Mouse (Mus musculus): Measurements from ENCODE around the gene Tigar. TPM values are rescaled to one million over a fixed set of nuclear protein-coding genes. Genes with fewer than 3 reads are reported as not detected.

The Tigar gene
- polyA plus RNA-seq, 1 experiment from 2014 or later = 7.2 TPM

DNA sequence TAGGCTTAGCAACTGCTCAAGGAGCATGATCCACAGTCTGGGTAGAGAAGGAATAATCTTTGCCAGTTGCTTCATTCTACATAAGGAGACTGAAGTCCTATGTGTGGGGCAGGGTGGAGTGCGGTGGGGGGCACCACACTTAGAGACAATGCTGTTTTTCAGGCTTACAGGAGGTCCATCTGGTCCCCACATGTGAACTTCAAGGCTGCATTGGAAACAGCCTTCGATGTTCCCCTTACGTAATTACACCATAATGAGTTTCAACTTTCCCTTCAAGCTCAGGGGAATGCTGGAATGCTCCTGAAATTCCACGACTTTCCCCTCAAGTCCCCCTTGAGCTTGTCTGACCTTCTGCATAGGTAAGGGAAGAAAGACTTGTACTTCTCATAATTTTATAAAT lies 58.5 kb downstream of the Tigar start:
- H3K27ac ChIP-seq = no peak overlapping the region
- 75% methylated on average over 4 of the region's 4 CpGs for WGBS
- no peaks in the 10 kb centered on the region for H3K27me3 ChIP-seq
- ATAC-seq (ENCODE audit: low FRiP score) = no peak
- no peaks in the 10 kb centered on the region for H3K4me1 ChIP-seq (replicated peaks)
- no peaks in the 10 kb centered on the region for H3K36me3 ChIP-seq
- no peak overlapping the region for H3K4me3 ChIP-seq
- no peak overlapping the region for H3K9ac ChIP-seq
- no peak overlapping the region for H3K4me2 ChIP-seq
- no peaks in the 10 kb centered on the region for H3K9me3 ChIP-seq

DNA sequence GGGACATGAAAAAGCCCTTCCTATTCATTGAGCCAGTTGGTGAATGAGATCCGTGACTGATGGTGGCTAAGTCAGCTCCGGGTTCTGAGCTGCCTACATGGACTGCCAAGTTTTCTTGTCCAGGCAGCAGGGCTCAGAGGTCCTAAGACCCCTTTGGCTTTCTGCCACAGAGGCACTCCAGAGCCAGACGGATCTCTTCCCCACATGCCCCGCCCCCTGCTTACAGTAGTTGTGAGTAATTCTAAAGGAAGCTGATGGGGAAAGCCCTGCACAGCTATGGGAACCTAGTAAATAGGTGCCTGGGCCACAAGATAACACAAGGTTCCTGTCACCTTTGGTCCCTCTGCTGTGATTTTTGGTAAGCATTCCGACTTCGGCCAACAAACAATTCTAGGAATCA lies 64.4 kb downstream of the Tigar start:
- no peak overlapping the region for H3K9ac ChIP-seq
- H3K9me3 ChIP-seq = no peaks in the 10 kb centered on the region
- no peak overlapping the region for H3K4me2 ChIP-seq
- WGBS = 62% methylated on average over 6 of the region's 6 CpGs
- H3K27me3 ChIP-seq = no peaks in the 10 kb centered on the region
- no peaks in the 10 kb centered on the region for H3K4me1 ChIP-seq (replicated peaks)
- no peak overlapping the region for H3K27ac ChIP-seq
- no peak overlapping the region for H3K4me3 ChIP-seq
- ATAC-seq (ENCODE audit: low FRiP score) = no peak
- no peaks in the 10 kb centered on the region for H3K36me3 ChIP-seq

Other genes starting within 250 kb of the Tigar start
- 0.08 and 0.09 TPM in 2 replicates for gene Dyrk4, start 187.7 kb downstream of the Tigar start, polyA plus RNA-seq (2015; fragmentation: Nextera tagmentation; extraction: Ambion mirVana)
- gene Rad51ap1, start 170.0 kb downstream of the Tigar start, polyA plus RNA-seq (2015; fragmentation: Nextera tagmentation; extraction: Ambion mirVana) = 17.2 and 18.4 TPM in 2 replicates
- gene D6Wsu163e, start 169.6 kb downstream of the Tigar start, polyA plus RNA-seq (2015; fragmentation: Nextera tagmentation; extraction: Ambion mirVana) = 31.2 and 32.2 TPM in 2 replicates
- gene Fgf6, start 94.0 kb downstream of the Tigar start, polyA plus RNA-seq (2015; fragmentation: Nextera tagmentation; extraction: Ambion mirVana) = 0.04 and 0.08 TPM in 2 replicates
- gene Fgf23, start 36.7 kb downstream of the Tigar start, polyA plus RNA-seq (2015; fragmentation: Nextera tagmentation; extraction: Ambion mirVana) = not detected in 2 replicates
- gene Ccnd2, start 42.6 kb upstream of the Tigar start, polyA plus RNA-seq (2015; fragmentation: Nextera tagmentation; extraction: Ambion mirVana) = 270 and 302 TPM in 2 replicates